Mouse (Mus musculus): Measurements from ENCODE around the gene Fap. TPM values are rescaled to one million over a fixed set of nuclear protein-coding genes. Genes with fewer than 3 reads are reported as not detected.

Gene Fap
- polyA plus RNA-seq, 1 experiment from 2014 or later = 0.40 TPM

DNA sequence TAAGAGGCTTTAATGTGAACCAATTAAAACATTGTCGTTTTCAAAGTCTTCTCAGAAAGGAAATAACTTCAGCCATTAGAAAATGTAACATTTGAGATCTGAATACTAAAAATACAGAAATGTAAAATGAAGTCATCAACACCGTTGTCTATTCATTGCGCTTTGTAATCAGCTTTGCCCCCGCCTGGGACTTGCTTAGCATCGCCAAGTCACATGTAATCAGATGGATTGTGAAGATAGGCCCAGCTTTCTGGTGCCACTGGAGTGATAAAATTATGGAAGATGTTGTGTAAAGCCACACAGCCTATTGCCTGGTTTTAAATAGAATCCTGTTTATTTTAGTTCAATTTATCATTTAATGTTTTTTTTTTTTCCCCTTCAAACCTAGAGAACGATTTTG, 84.0 kb downstream of the Fap start:
- Histone ChIP-seq H3K27me3 (ENCODE audit: control insufficient read depth, insufficient read depth, low read length) (no peaks in the 10 kb centered on the region), H3K27ac (ENCODE audit: low read depth, low read length) (no peak overlapping the region), H3K4me3 (ENCODE audit: low read depth, low read length) (no peak overlapping the region), H3K9ac (replicated peaks; ENCODE audit: low read depth, low read length) (no peak overlapping the region), H3K9me3 (ENCODE audit: control insufficient read depth, low read length) (no peaks in the 10 kb centered on the region), H3K36me3 (ENCODE audit: control insufficient read depth, insufficient read depth, low read length) (no peaks in the 10 kb centered on the region), H3K4me2 (ENCODE audit: low read depth, low read length) (no peak overlapping the region), H3K4me1 (ENCODE audit: control insufficient read depth, insufficient read depth, low read length) (no peaks in the 10 kb centered on the region)
- no peak for ATAC-seq (ENCODE audit: low read depth)
- WGBS = 92% methylated on average over 6 of the region's 6 CpGs

DNA sequence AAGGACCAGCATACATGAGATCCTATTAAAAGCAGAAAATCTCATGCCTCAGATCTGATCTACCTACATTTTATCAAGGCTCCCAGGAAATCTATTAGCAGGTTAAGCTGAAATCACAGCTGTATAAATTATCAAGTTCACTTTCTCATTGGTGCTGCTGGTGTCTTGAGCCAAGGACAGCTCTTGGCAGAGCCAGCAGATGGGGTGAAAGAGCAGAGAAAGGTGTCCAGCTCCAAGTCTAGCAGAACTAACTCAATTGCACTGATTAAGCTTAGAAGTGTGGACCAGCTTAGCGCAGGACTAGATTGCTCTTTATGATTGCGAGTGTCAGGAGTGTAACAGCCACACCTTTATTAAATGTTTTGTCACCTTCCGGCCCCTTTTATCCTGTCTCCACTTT, 89.0 kb downstream of the Fap start:
- Histone ChIP-seq H3K27me3 (ENCODE audit: control insufficient read depth, insufficient read depth, low read length) (no peaks in the 10 kb centered on the region), H3K36me3 (ENCODE audit: control insufficient read depth, insufficient read depth, low read length) (no peaks in the 10 kb centered on the region), H3K9me3 (ENCODE audit: control insufficient read depth, low read length) (no peaks in the 10 kb centered on the region), H3K4me3 (ENCODE audit: low read depth, low read length) (no peak overlapping the region), H3K9ac (replicated peaks; ENCODE audit: low read depth, low read length) (no peak overlapping the region), H3K27ac (ENCODE audit: low read depth, low read length) (no peak overlapping the region), H3K4me2 (ENCODE audit: low read depth, low read length) (no peak overlapping the region), H3K4me1 (ENCODE audit: control insufficient read depth, insufficient read depth, low read length) (no peaks in the 10 kb centered on the region)
- no peak for ATAC-seq (ENCODE audit: low read depth)
- WGBS = 88% methylated on average over 3 of the region's 3 CpGs

DNA sequence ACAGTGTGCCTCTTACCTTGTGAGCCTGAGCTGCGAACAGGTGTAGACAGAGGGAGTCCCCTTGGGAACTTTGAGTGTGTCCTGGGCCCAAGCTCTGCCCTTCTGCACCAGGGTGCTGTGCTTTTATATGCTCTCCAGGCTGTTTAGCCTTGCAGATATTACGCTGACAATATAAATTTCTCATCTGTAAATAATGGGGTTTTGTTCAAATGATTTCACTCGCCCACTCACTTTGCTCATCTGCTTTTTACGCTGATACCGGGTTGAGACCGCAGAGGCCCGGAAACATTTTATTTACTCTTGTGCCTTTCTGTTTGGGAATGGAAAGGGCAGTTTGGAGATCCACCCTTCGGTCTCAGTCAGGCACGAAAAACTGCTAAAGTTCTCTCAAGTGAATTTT, 90.3 kb downstream of the Fap start, which contains the start of gene Gcg:
Gcg (minus strand) TSS at position 101 of the 400 bp plus-strand sequence.
- no peaks in the 10 kb centered on the region for H3K36me3 ChIP-seq (ENCODE audit: control insufficient read depth, insufficient read depth, low read length)
- H3K4me2 ChIP-seq (ENCODE audit: low read depth, low read length) = no peak within 1 kb of the TSS
- H3K4me3 ChIP-seq (ENCODE audit: low read depth, low read length) = no peak within 1 kb of the TSS
- no peak within 1 kb of the TSS for H3K9ac ChIP-seq (replicated peaks; ENCODE audit: low read depth, low read length)
- H3K9me3 ChIP-seq (ENCODE audit: control insufficient read depth, low read length) = no peaks in the 10 kb centered on the region
- WGBS = 73% methylated on average over 9 of the region's 9 CpGs
- H3K27ac ChIP-seq (ENCODE audit: low read depth, low read length) = no peak within 1 kb of the TSS
- no peak for ATAC-seq (ENCODE audit: low read depth)
- no peaks in the 10 kb centered on the region for H3K27me3 ChIP-seq (ENCODE audit: control insufficient read depth, insufficient read depth, low read length)
- no peaks in the 10 kb centered on the region for H3K4me1 ChIP-seq (ENCODE audit: control insufficient read depth, insufficient read depth, low read length)

DNA sequence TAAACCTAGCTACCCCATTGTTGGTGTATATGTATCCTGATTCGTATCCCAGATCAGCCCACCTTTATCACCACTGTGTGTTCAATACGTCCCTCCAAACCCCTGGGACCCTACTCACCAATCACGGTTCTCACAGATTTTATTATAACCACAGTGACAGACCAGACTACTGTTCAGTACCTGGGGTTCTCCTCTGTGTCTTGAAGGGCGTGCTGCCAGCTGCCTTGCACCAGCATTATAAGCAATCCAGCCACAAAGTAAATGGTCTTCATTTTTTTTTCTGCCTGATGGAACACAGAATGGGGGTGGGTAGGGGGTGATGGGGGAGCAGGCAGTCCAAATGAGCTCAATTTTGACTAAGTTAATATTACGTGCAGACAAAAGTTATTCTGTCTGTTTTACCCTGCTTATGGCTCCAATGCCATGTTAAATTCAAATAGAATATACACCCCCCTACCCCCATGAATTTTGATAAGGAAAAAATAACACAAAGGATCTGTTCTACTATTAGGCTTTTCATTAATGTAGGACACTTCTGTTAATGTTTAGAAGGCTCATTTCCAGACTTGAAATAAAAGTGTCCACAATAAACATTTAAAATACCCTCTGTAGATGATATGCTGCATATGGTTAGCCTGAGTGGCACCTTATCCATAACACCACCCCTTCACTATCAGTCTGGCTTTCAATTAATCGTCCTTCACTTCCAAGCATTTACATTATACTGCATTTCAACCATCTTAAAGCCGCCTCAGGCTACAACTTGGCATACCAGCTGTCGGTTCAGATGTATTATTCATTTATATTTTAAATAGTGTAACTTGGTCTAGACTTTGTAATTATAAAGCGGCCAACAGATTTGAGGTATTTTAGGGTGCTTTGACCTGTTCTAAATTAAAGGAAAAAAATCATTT, 93.3 kb downstream of the Fap start:
- no peak overlapping the region for H3K4me2 ChIP-seq (ENCODE audit: low read depth, low read length)
- no peaks in the 10 kb centered on the region for H3K4me1 ChIP-seq (ENCODE audit: control insufficient read depth, insufficient read depth, low read length)
- H3K36me3 ChIP-seq (ENCODE audit: control insufficient read depth, insufficient read depth, low read length) = no peaks in the 10 kb centered on the region
- H3K27me3 ChIP-seq (ENCODE audit: control insufficient read depth, insufficient read depth, low read length) = no peaks in the 10 kb centered on the region
- 60% methylated on average over 9 of the region's 9 CpGs for WGBS
- no peaks in the 10 kb centered on the region for H3K9me3 ChIP-seq (ENCODE audit: control insufficient read depth, low read length)
- H3K9ac ChIP-seq (replicated peaks; ENCODE audit: low read depth, low read length) = no peak overlapping the region
- no peak overlapping the region for H3K4me3 ChIP-seq (ENCODE audit: low read depth, low read length)
- no peak overlapping the region for H3K27ac ChIP-seq (ENCODE audit: low read depth, low read length)
- peak; percentile 41; the same call in 1 of the 2 replicates for ATAC-seq (ENCODE audit: low read depth)

DNA sequence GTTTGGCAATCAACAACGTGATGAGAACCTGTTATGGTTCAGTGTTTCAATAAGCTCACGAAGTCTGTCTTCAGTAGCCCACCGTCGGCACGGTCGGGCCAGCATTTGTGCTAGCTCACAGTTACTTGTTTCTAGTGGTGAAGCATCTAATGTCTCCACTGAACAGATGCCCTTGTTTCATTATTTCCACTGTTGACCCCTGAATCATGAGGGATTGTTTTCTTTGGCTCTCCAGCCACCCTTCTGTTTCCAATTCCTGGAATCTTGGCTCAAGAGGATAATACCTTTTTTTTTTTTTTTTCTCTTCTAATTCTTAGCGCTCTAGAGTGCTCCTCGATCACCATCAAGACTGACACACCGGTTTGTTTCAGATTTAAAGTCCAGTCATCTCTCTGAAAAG, 104.3 kb downstream of the Fap start:
- Histone ChIP-seq H3K4me2 (ENCODE audit: low read depth, low read length) (no peak overlapping the region), H3K9ac (replicated peaks; ENCODE audit: low read depth, low read length) (no peak overlapping the region), H3K9me3 (ENCODE audit: control insufficient read depth, low read length) (no peaks in the 10 kb centered on the region), H3K4me1 (ENCODE audit: control insufficient read depth, insufficient read depth, low read length) (no peaks in the 10 kb centered on the region), H3K27me3 (ENCODE audit: control insufficient read depth, insufficient read depth, low read length) (no peaks in the 10 kb centered on the region), H3K36me3 (ENCODE audit: control insufficient read depth, insufficient read depth, low read length) (no peaks in the 10 kb centered on the region), H3K4me3 (ENCODE audit: low read depth, low read length) (no peak overlapping the region), H3K27ac (ENCODE audit: low read depth, low read length) (no peak overlapping the region)
- no peak for ATAC-seq (ENCODE audit: low read depth)
- WGBS = 89% methylated on average over 9 of the region's 9 CpGs

DNA sequence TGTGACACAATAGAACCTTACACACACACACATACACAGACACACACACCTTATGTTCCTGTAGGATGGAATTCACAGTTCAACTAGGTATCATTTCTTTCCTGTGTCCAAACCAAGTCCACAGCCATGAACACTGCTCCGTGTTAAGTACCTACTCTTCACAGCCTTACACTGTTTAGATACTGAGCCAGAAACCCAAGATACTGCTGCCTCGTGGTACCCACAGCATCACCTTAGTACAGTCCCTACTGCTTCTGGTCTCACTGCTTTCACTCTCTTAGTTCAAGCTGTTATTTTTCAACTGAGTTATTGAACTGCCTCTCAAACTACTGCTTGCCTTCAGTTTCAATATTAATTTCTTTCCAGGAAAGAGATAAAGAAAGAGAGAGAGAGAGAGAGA, 110.6 kb downstream of the Fap start:
- Histone ChIP-seq H3K36me3 (ENCODE audit: control insufficient read depth, insufficient read depth, low read length) (no peaks in the 10 kb centered on the region), H3K4me3 (ENCODE audit: low read depth, low read length) (no peak overlapping the region), H3K27me3 (ENCODE audit: control insufficient read depth, insufficient read depth, low read length) (no peaks in the 10 kb centered on the region), H3K9ac (replicated peaks; ENCODE audit: low read depth, low read length) (no peak overlapping the region), H3K4me1 (ENCODE audit: control insufficient read depth, insufficient read depth, low read length) (no peaks in the 10 kb centered on the region), H3K27ac (ENCODE audit: low read depth, low read length) (no peak overlapping the region), H3K4me2 (ENCODE audit: low read depth, low read length) (no peak overlapping the region), H3K9me3 (ENCODE audit: control insufficient read depth, low read length) (no peaks in the 10 kb centered on the region)
- no peak for ATAC-seq (ENCODE audit: low read depth)
- 89% methylated on average over 2 of the region's 2 CpGs for WGBS

DNA sequence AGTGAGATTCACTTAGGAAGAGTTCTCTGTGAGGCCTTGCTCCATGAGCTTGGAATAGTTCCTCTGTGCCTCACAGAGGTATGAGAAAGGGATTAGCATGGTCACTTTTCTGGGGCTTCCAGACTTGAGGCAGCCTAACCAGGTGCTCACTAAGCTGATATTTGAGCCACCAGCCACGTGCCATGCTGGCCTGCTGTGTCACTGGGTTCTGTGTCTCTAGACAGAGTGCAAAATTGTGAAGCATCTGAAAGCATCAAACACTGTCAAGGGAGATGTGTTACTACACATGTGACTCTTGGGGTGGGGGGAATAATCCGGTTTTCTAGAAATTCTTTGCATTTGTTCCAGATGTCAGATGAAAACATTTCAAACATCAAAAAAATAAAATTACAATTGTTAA, 111.7 kb downstream of the Fap start:
- Histone ChIP-seq H3K4me3 (ENCODE audit: low read depth, low read length) (no peak overlapping the region), H3K9ac (replicated peaks; ENCODE audit: low read depth, low read length) (no peak overlapping the region), H3K27me3 (ENCODE audit: control insufficient read depth, insufficient read depth, low read length) (no peaks in the 10 kb centered on the region), H3K4me1 (ENCODE audit: control insufficient read depth, insufficient read depth, low read length) (no peaks in the 10 kb centered on the region), H3K36me3 (ENCODE audit: control insufficient read depth, insufficient read depth, low read length) (no peaks in the 10 kb centered on the region), H3K9me3 (ENCODE audit: control insufficient read depth, low read length) (no peaks in the 10 kb centered on the region), H3K4me2 (ENCODE audit: low read depth, low read length) (no peak overlapping the region), H3K27ac (ENCODE audit: low read depth, low read length) (no peak overlapping the region)
- 84% methylated on average over 2 of the region's 2 CpGs for WGBS
- ATAC-seq (ENCODE audit: low read depth) = no peak

DNA sequence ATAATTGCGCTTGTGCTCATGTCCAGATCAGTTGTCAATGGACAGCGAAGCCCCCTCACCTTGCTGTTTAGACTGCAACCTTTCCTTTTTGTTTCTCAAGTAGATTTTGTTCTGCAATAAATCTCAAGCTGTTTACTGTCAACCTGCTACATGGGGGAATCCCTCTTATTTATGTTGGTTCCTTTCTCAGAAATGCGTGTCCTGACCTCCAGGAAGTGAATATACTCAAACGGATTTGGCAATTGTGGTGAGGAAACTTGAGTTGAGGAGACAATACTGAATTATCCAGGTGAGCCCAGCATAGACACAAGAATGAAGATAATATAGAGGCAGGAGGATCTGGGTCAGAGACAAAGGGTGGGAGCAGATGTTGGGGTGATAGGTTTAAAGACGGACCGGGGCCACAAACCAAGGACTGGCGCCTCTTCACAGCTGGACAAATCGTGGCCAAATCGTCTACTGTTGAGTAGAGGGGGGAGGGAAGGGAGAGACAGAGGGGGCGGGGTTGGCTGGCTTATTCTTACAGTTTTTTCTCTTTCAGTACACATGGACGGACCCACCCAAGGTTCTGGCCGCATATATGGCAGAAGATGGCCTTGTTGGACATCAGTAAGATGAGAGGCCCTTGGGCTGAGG, 112.9 kb downstream of the Fap start:
- Histone ChIP-seq H3K4me2 (ENCODE audit: low read depth, low read length) (no peak overlapping the region), H3K27me3 (ENCODE audit: control insufficient read depth, insufficient read depth, low read length) (no peaks in the 10 kb centered on the region), H3K36me3 (ENCODE audit: control insufficient read depth, insufficient read depth, low read length) (no peaks in the 10 kb centered on the region), H3K9me3 (ENCODE audit: control insufficient read depth, low read length) (no peaks in the 10 kb centered on the region), H3K4me3 (ENCODE audit: low read depth, low read length) (no peak overlapping the region), H3K4me1 (ENCODE audit: control insufficient read depth, insufficient read depth, low read length) (no peaks in the 10 kb centered on the region), H3K27ac (ENCODE audit: low read depth, low read length) (no peak overlapping the region), H3K9ac (replicated peaks; ENCODE audit: low read depth, low read length) (no peak overlapping the region)
- 84% methylated on average over 12 of the region's 12 CpGs for WGBS
- no peak for ATAC-seq (ENCODE audit: low read depth)

DNA sequence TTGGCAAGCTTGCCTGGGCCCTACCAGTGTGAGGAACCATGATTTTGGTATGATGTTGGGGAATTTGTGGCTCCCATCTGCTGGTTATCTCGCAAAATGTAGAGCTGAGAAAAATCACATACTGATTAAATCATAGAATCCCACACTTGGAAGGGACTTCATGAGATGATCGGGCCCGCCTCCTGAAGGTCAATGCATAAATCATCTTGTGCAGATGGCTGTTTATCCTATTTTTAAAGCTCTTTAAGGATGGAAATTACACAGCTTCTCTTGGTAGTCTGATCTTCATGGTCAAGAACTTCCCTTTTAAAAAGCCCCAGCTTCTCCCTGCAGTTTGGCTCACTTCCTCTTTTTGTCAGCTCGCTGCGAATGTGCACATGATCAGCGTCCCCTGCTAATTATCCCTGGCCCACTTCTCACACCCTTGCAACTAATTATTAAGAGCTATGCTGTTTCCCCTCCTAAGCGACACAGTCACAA, 113.6 kb downstream of the Fap start:
- WGBS = 82% methylated on average over 7 of the region's 7 CpGs
- ATAC-seq (ENCODE audit: low read depth) = no peak
- Histone ChIP-seq H3K4me3 (ENCODE audit: low read depth, low read length) (no peak overlapping the region), H3K4me1 (ENCODE audit: control insufficient read depth, insufficient read depth, low read length) (no peaks in the 10 kb centered on the region), H3K9me3 (ENCODE audit: control insufficient read depth, low read length) (no peaks in the 10 kb centered on the region), H3K4me2 (ENCODE audit: low read depth, low read length) (no peak overlapping the region), H3K27me3 (ENCODE audit: control insufficient read depth, insufficient read depth, low read length) (no peaks in the 10 kb centered on the region), H3K27ac (ENCODE audit: low read depth, low read length) (no peak overlapping the region), H3K9ac (replicated peaks; ENCODE audit: low read depth, low read length) (no peak overlapping the region), H3K36me3 (ENCODE audit: control insufficient read depth, insufficient read depth, low read length) (no peaks in the 10 kb centered on the region)

Measured in neural tube, embryonic 14.5 days (tissue).